Comparison of ENCODE assay signal across 7 mouse cellular contexts in the genomic region with DNA sequence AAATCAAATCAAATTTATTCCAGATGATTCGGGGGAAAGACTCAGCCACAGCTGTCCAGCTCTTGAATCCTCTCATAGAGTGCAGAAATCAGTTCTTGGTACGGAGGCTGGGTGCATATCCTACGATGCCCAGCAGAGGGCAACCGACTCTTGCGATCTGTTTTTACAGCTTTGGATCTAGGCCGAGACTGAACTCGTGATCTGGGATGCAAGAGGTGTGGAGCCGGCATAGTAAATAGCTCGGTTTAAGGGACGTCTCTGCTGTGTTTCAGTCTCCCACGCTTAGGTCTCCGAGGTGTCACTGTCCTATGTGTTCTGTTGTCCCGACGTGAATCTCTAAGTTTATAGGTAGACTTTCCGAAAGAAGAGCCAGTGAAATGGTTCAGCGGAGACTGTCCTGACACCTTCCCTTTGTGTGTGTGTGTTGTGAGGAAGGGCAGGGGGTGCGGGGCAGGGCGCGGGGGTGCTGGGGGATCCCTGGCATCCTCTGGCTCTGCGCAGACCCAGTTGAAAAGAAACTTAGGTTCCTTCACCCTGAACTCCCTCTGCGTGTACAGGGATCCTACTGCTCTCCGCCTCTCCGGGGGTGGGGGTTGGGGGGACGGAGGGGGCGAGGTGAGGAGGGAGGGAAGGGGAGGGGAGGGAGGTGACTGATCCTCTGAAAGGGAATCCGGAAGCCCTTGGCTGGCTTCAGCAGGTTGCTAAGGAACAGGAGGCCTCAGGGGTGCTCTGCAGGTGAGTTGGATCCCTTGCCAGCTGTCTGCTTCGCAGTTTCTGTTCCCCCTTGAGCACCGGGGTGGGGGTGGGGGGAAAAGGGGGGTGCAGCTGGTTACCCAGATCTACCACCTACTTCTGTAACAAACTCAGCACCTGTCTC. TPM values are rescaled to one million over a fixed set of nuclear protein-coding genes. Genes with fewer than 3 reads are reported as not detected.
DNase-seq lines count a peak whose midpoint lies in the region; ATAC-seq lines count a peak whose summit lies in the region.

No protein-coding gene starts in this region.

- H3K36me3 ChIP-seq in intestine, embryonic 15.5 days = no peaks in the 10 kb centered on the region
- no peaks in the 10 kb centered on the region for H3K36me3 ChIP-seq in midbrain, embryonic 11.5 days (ENCODE audit: control insufficient read depth, insufficient read depth, low read length)

- no peaks in the 10 kb centered on the region for H3K9me3 ChIP-seq in intestine, embryonic 15.5 days
- no peaks in the 10 kb centered on the region for H3K9me3 ChIP-seq in midbrain, embryonic 11.5 days (ENCODE audit: control insufficient read depth, low read length)

- WGBS in intestine, embryonic 15.5 days = 4% methylated on average over 28 of the region's 28 CpGs
- WGBS in midbrain, embryonic 11.5 days = 3% methylated on average over 28 of the region's 28 CpGs

- peak overlapping the region; percentile 56 for H3K4me2 ChIP-seq in intestine, embryonic 15.5 days (replicated peaks)
- peak overlapping the region; percentile 36; the same call in 1 of the 2 replicates for H3K4me2 ChIP-seq in midbrain, embryonic 11.5 days

- peaks cover 4% of the 10 kb centered on the region; the same call in 1 of the 2 replicates for H3K27me3 ChIP-seq in intestine, embryonic 15.5 days (replicated peaks)
- no peaks in the 10 kb centered on the region; the same call in 1 of the 2 replicates for H3K27me3 ChIP-seq in midbrain, embryonic 11.5 days (ENCODE audit: control insufficient read depth, insufficient read depth, low read length)

- intact Hi-C loops in gastrocnemius, postnatal 36 days (cut with DNase I) = loop anchor here (2.0 kb wide), 1 partner anchor 171 kb away; no protein-coding TSS in a partner anchor
- intact Hi-C loops in left cerebral cortex, postnatal 25 days (cut with DNase I) = loop anchor here (1.0 to 10.0 kb wide), 3 partner anchors 117 to 289 kb away; no protein-coding TSS in a partner anchor

- H3K4me1 ChIP-seq in intestine, embryonic 15.5 days (replicated peaks) = 0 out of 2 replicates have a peak, but pooled peaks cover 6% of the 10 kb centered on the region
- peaks cover 4% of the 10 kb centered on the region; the same call in 1 of the 2 replicates for H3K4me1 ChIP-seq in midbrain, embryonic 11.5 days (ENCODE audit: control insufficient read depth, insufficient read depth, low read length)

- no peak overlapping the region for H3K27ac ChIP-seq in intestine, embryonic 15.5 days
- H3K27ac ChIP-seq in midbrain, embryonic 11.5 days (ENCODE audit: low read depth, low read length) = no peak overlapping the region

- DNase-seq in adrenal gland, adult 8-10 months = peak; percentile 49
- DNase-seq in embryo, embryonic 11 days = peak; percentile 92
- DNase-seq in gastrocnemius, postnatal 36 days = peak; percentile 64 to 73
- peak; percentile 82 to 87 for DNase-seq in left cerebral cortex, postnatal 25 days (ENCODE audit: low spot score in 2 of 2)
- peak; percentile 99 for DNase-seq in midbrain, embryonic 11.5 days (ENCODE audit: low spot score, missing footprints)
- DNase-seq in skeletal muscle tissue, adult 2 months (ENCODE audit: low read depth, low spot score) = peak; percentile 84

- H3K4me3 ChIP-seq in intestine, embryonic 15.5 days (replicated peaks) = peak overlapping the region; percentile 19
- H3K4me3 ChIP-seq in midbrain, embryonic 11.5 days (ENCODE audit: low read depth, low read length) = peak overlapping the region; percentile 2; the same call in 1 of the 2 replicates

- peak; percentile 66 for ATAC-seq in intestine, embryonic 15.5 days
- no peak for ATAC-seq in midbrain, embryonic 11.5 days (ENCODE audit: low FRiP score)

- no peak overlapping the region for H3K9ac ChIP-seq in intestine, embryonic 15.5 days
- H3K9ac ChIP-seq in midbrain, embryonic 11.5 days (ENCODE audit: low read length) = peak overlapping the region; percentile 12; the same call in 1 of the 2 replicates

RNA-seq across cellular contexts. Expression of a gene that starts 32.6 kb away (rescaled TPM):
- 100 to 1,000 TPM; 183 to 287 (median 255) TPM for total RNA-seq in adrenal gland, adult 8-10 months (2022)
- 10 to 100 TPM; 59.8 to 80.2 TPM for total RNA-seq in gastrocnemius, postnatal 36 days (2021)
- polyA plus RNA-seq in intestine, embryonic 15.5 days (2015; fragmentation: Nextera tagmentation; extraction: Ambion mirVana) = 723 and 765 TPM in 2 replicates
- 100 to 1,000 TPM; 137 to 140 TPM for total RNA-seq in left cerebral cortex, postnatal 25 days (2021)
- polyA plus RNA-seq in midbrain, embryonic 11.5 days (2014; fragmentation: Nextera tagmentation; extraction: Ambion mirVana) = 974 and 988 TPM in 2 replicates

RNA-seq across cellular contexts. Expression of a gene that starts 33.1 kb away (rescaled TPM):
- 1 to 10 TPM in 1 of 4 experiments, under 1 TPM in 3; 0.46 to 1.0 (median 0.77) TPM for total RNA-seq in adrenal gland, adult 8-10 months (2022)
- not detected for total RNA-seq in gastrocnemius, postnatal 36 days (2021)
- polyA plus RNA-seq in intestine, embryonic 15.5 days (2015; fragmentation: Nextera tagmentation; extraction: Ambion mirVana) = 0.69 and 0.90 TPM in 2 replicates
- total RNA-seq in left cerebral cortex, postnatal 25 days (2021) = 10 to 100 TPM; 77.5 to 79.8 TPM
- polyA plus RNA-seq in midbrain, embryonic 11.5 days (2014; fragmentation: Nextera tagmentation; extraction: Ambion mirVana) = 5.1 and 6.5 TPM in 2 replicates

RNA-seq across cellular contexts. Expression of a gene that starts 33.3 kb away (rescaled TPM):
- total RNA-seq in adrenal gland, adult 8-10 months (2022) = 10 to 100 TPM; 45.7 to 69.2 (median 52.9) TPM
- 10 to 100 TPM; 20.7 to 25.8 TPM for total RNA-seq in gastrocnemius, postnatal 36 days (2021)
- 39.4 and 47.3 TPM in 2 replicates for polyA plus RNA-seq in intestine, embryonic 15.5 days (2015; fragmentation: Nextera tagmentation; extraction: Ambion mirVana)
- total RNA-seq in left cerebral cortex, postnatal 25 days (2021) = 10 to 100 TPM; 35.2 to 49.6 TPM
- 28.6 and 30.3 TPM in 2 replicates for polyA plus RNA-seq in midbrain, embryonic 11.5 days (2014; fragmentation: Nextera tagmentation; extraction: Ambion mirVana)

RNA-seq across cellular contexts. Expression of a gene that starts 42.3 kb away (rescaled TPM):
- 10 to 100 TPM; 31.8 to 41.1 (median 33.4) TPM for total RNA-seq in adrenal gland, adult 8-10 months (2022)
- 10 to 100 TPM; 20.4 to 20.5 TPM for total RNA-seq in gastrocnemius, postnatal 36 days (2021)
- polyA plus RNA-seq in intestine, embryonic 15.5 days (2015; fragmentation: Nextera tagmentation; extraction: Ambion mirVana) = 81.2 and 88.5 TPM in 2 replicates
- total RNA-seq in left cerebral cortex, postnatal 25 days (2021) = 10 to 100 TPM; 34.0 TPM
- polyA plus RNA-seq in midbrain, embryonic 11.5 days (2014; fragmentation: Nextera tagmentation; extraction: Ambion mirVana) = 86.9 and 89.9 TPM in 2 replicates

RNA-seq across cellular contexts. Expression of a gene that starts 42.4 kb away (rescaled TPM):
- total RNA-seq in adrenal gland, adult 8-10 months (2022) = 10 to 100 TPM; 28.2 to 43.9 (median 32.6) TPM
- total RNA-seq in gastrocnemius, postnatal 36 days (2021) = 10 to 100 TPM; 30.0 to 39.2 TPM
- 62.0 and 63.7 TPM in 2 replicates for polyA plus RNA-seq in intestine, embryonic 15.5 days (2015; fragmentation: Nextera tagmentation; extraction: Ambion mirVana)
- total RNA-seq in left cerebral cortex, postnatal 25 days (2021) = 10 to 100 TPM; 28.6 to 29.7 TPM
- polyA plus RNA-seq in midbrain, embryonic 11.5 days (2014; fragmentation: Nextera tagmentation; extraction: Ambion mirVana) = 72.5 and 76.2 TPM in 2 replicates

Comparison
In these comparisons a context has a peak if more than half of its experiments do, and no peak if none do; other contexts are left out.
1. DNase-seq: peak in every context shown above with its lines; median percentile 99 in midbrain, embryonic 11.5 days; 92 in embryo, embryonic 11 days; 84 in left cerebral cortex, postnatal 25 days; 84 in skeletal muscle tissue, adult 2 months; 68 in gastrocnemius, postnatal 36 days; 49 in adrenal gland, adult 8-10 months.
2. RNA of a gene that starts 33.1 kb away (total RNA-seq): 77.5 to 79.8 TPM in left cerebral cortex, postnatal 25 days; 0.46 to 1.0 TPM in adrenal gland, adult 8-10 months and not detected in gastrocnemius, postnatal 36 days; every median in the first group is over 10 times any median in the second.